Mouse (Mus musculus) brain, embryonic 14.5 days (tissue): Measurements from ENCODE around the gene Anapc1.

Experiments used
- CTCF ChIP-seq: fragments of 200-500 bp; IDR thresholded peaks from 2 replicates; pipeline ENCODE4 v1.5.1; 2012; ENCODE audit warnings: inconsistent platforms, mild to moderate bottlenecking, moderate library complexity, borderline replicate concordance; ENCODE audit not compliant: insufficient read depth, insufficient read length; ENCODE audit errors: extremely low read depth
- POLR2A ChIP-seq: fragments of 200-500 bp; IDR thresholded peaks from 2 replicates; pipeline ENCODE4 v1.6.1; 2012; ENCODE audit warnings: mild to moderate bottlenecking, inconsistent platforms, borderline replicate concordance; ENCODE audit not compliant: poor library complexity, insufficient read depth, insufficient read length, severe bottlenecking; ENCODE audit errors: extremely low read depth

- TF ChIP-seq CTCF (no peak), POLR2A (no peak)
Observed at GRCm38 (mm10) chr2:128615366-128615765, 71.8 kb downstream of the Anapc1 start.
